Mouse (Mus musculus) cerebellum, adult 18-20 months (tissue): ENCODE results near the gene Tff2.

Experiments
- DNase-seq, 2 experiments: peaks; one replicate each; pipeline ENCODE4 v3.0.0; 2021

The Tff2 gene

GRCm38 (mm10) chr17:31144040-31145037 lies at the start of gene Tff2:
Gene Tff2 (minus strand): TSS chr17:31144282.
- DNase-seq: no peak

GRCm38 (mm10) chr17:31193360-31193759 lies 49.3 kb upstream of the Tff2 start:
- DNase-seq: no peak

GRCm38 (mm10) chr17:31192663-31193062 lies 48.6 kb upstream of the Tff2 start:
- DNase-seq: no peak

GRCm38 (mm10) chr17:31191825-31192224 lies 47.7 kb upstream of the Tff2 start:
- no peak for DNase-seq

GRCm38 (mm10) chr17:31187370-31187769 lies 43.3 kb upstream of the Tff2 start:
- peak; percentile 87 for DNase-seq

GRCm38 (mm10) chr17:31184269-31184990 lies 40.3 kb upstream of the Tff2 start:
- DNase-seq: no peak

GRCm38 (mm10) chr17:31183180-31183974 lies 39.3 kb upstream of the Tff2 start:
- DNase-seq: peak; percentile 28 to 46

- no peak for DNase-seq
Observed at GRCm38 (mm10) chr17:31181490-31181889, 37.4 kb upstream of the Tff2 start.

- DNase-seq: no peak
Observed at GRCm38 (mm10) chr17:31176321-31176720, 32.2 kb upstream of the Tff2 start.

- no peak for DNase-seq
Observed at GRCm38 (mm10) chr17:31169796-31170195, 25.7 kb upstream of the Tff2 start.

GRCm38 (mm10) chr17:31165127-31165526 lies 21.0 kb upstream of the Tff2 start, which contains the start of gene Tff1:
Gene Tff1 (minus strand): TSS chr17:31165277.
- DNase-seq: no peak

GRCm38 (mm10) chr17:31163821-31164220 lies 19.7 kb upstream of the Tff2 start:
- no peak for DNase-seq

- no peak for DNase-seq
Observed at GRCm38 (mm10) chr17:31162607-31163006, 18.5 kb upstream of the Tff2 start.

- DNase-seq: no peak
Observed at GRCm38 (mm10) chr17:31160291-31160690, 16.2 kb upstream of the Tff2 start.

GRCm38 (mm10) chr17:31157921-31158320 lies 13.8 kb upstream of the Tff2 start:
- DNase-seq: no peak

GRCm38 (mm10) chr17:31153785-31154184 lies 9.7 kb upstream of the Tff2 start:
- no peak for DNase-seq

- no peak for DNase-seq
Observed at GRCm38 (mm10) chr17:31152966-31153499, 9.0 kb upstream of the Tff2 start.

- DNase-seq: no peak
Observed at GRCm38 (mm10) chr17:31152512-31152911, 8.4 kb upstream of the Tff2 start.

- DNase-seq: no peak
Observed at GRCm38 (mm10) chr17:31145998-31146397, 1.9 kb upstream of the Tff2 start.

GRCm38 (mm10) chr17:31142116-31142515 lies 2.0 kb downstream of the Tff2 start:
- DNase-seq: no peak

- peak; percentile 78 to 82 for DNase-seq
Observed at GRCm38 (mm10) chr17:31138398-31138797, 5.7 kb downstream of the Tff2 start.

GRCm38 (mm10) chr17:31136821-31137220 lies 7.3 kb downstream of the Tff2 start:
- no peak for DNase-seq

GRCm38 (mm10) chr17:31136291-31136690 lies 7.8 kb downstream of the Tff2 start:
- DNase-seq: no peak
